Mouse (Mus musculus): ENCODE results near the gene Rbfox2. TPM values are rescaled to one million over a fixed set of nuclear protein-coding genes. Genes with fewer than 3 reads are reported as not detected.

The Rbfox2 gene
- polyA plus RNA-seq, 1 experiment from 2014 or later = 87.6 TPM

GRCm38 (mm10) chr15:77102685-77103084 is 204.1 kb downstream of the Rbfox2 start:
- H3K27ac ChIP-seq (ENCODE audit: poor library complexity, severe bottlenecking) = no peak overlapping the region
- peaks cover 24% of the 10 kb centered on the region for H3K4me1 ChIP-seq (replicated peaks)
- no peak overlapping the region for H3K4me3 ChIP-seq
- no peak overlapping the region for H3K9ac ChIP-seq
- WGBS = 86% methylated on average over 5 of the region's 5 CpGs
- no peaks in the 10 kb centered on the region for H3K9me3 ChIP-seq (replicated peaks)
- H3K27me3 ChIP-seq (replicated peaks) = no peaks in the 10 kb centered on the region
- H3K36me3 ChIP-seq = peaks cover 51% of the 10 kb centered on the region
- H3K4me2 ChIP-seq = no peak overlapping the region
- ATAC-seq (ENCODE audit: insufficient number of reproducible peaks, low FRiP score) = no peak

DNA sequence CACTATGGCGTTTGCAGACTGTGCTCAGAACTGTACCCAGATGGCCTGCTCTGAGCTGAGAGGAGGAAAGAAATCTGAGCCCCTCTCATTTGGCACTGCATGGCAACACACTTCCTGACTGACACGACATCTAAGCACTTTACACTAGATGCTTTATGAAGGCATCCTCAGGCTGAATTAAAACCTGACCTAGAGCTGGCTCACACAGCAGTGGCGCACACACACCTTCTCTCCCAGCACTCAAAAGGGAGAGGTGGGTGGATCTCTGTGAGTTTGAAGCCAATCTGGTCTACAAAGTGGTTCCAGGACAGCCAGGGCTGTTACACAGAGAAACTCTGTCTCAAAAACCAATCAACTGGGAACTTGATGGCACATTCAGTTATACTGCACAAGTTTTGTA is 207.0 kb downstream of the Rbfox2 start:
- WGBS = 59% methylated on average over 3 of the region's 3 CpGs
- H3K36me3 ChIP-seq = peaks cover 65% of the 10 kb centered on the region
- no peak for ATAC-seq (ENCODE audit: insufficient number of reproducible peaks, low FRiP score)

GRCm38 (mm10) chr15:77097358-77097757 is 209.4 kb downstream of the Rbfox2 start:
- no peak for ATAC-seq (ENCODE audit: insufficient number of reproducible peaks, low FRiP score)
- Histone ChIP-seq H3K4me1 (replicated peaks) (peaks cover 6% of the 10 kb centered on the region; the same call in 1 of the 2 replicates), H3K4me2 (no peak overlapping the region), H3K27ac (ENCODE audit: poor library complexity, severe bottlenecking) (no peak overlapping the region), H3K27me3 (replicated peaks) (no peaks in the 10 kb centered on the region), H3K9ac (no peak overlapping the region), H3K4me3 (no peak overlapping the region), H3K9me3 (replicated peaks) (no peaks in the 10 kb centered on the region), H3K36me3 (peaks cover 77% of the 10 kb centered on the region)
- 85% methylated on average over 6 of the region's 6 CpGs for WGBS

More for the DNA sequence above, 207.0 kb downstream of the Rbfox2 start:
- H3K9ac ChIP-seq = no peak overlapping the region
- peaks cover 9% of the 10 kb centered on the region; the same call in 1 of the 2 replicates for H3K4me1 ChIP-seq (replicated peaks)
- H3K9me3 ChIP-seq (replicated peaks) = no peaks in the 10 kb centered on the region
- no peaks in the 10 kb centered on the region for H3K27me3 ChIP-seq (replicated peaks)
- no peak overlapping the region for H3K4me3 ChIP-seq
- no peak overlapping the region for H3K27ac ChIP-seq (ENCODE audit: poor library complexity, severe bottlenecking)
- no peak overlapping the region for H3K4me2 ChIP-seq

- H3K36me3 ChIP-seq = peaks cover 73% of the 10 kb centered on the region
- peaks cover 23% of the 10 kb centered on the region for H3K4me1 ChIP-seq (replicated peaks)
- H3K4me2 ChIP-seq = no peak overlapping the region
- no peak overlapping the region for H3K27ac ChIP-seq (ENCODE audit: poor library complexity, severe bottlenecking)
- no peaks in the 10 kb centered on the region for H3K27me3 ChIP-seq (replicated peaks)
- no peaks in the 10 kb centered on the region for H3K9me3 ChIP-seq (replicated peaks)
- no peak overlapping the region for H3K9ac ChIP-seq
- H3K4me3 ChIP-seq = no peak overlapping the region
- WGBS = 93% methylated on average over 1 of the region's 1 CpGs
- ATAC-seq (ENCODE audit: insufficient number of reproducible peaks, low FRiP score) = no peak
These were observed 211.6 kb downstream of the Rbfox2 start for GRCm38 (mm10) chr15:77095216-77095615.

DNA sequence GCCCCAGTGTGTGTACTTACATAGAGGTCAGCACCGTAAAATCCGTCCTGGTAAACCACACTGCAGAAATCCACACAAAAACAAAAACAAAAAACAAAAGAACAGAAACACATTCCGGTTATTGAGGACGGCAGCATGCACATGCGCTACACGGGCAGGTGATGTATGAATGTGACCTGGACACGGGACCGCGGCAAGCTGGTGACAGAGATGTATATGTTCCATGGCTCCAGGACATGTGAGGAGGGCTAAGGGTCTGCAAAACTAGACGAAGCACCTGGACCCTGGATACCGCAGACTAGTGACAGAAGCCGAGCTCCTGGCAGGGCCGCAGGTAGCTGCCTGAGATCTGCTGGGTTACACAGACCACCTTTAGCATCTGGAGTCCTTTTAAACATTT is 212.4 kb downstream of the Rbfox2 start:
- Histone ChIP-seq H3K27me3 (replicated peaks) (no peaks in the 10 kb centered on the region), H3K4me3 (no peak overlapping the region), H3K4me1 (replicated peaks) (peaks cover 28% of the 10 kb centered on the region), H3K27ac (ENCODE audit: poor library complexity, severe bottlenecking) (no peak overlapping the region), H3K9me3 (replicated peaks) (no peaks in the 10 kb centered on the region), H3K4me2 (no peak overlapping the region), H3K9ac (no peak overlapping the region), H3K36me3 (peaks cover 71% of the 10 kb centered on the region)
- ATAC-seq (ENCODE audit: insufficient number of reproducible peaks, low FRiP score) = no peak
- WGBS = 95% methylated on average over 13 of the region's 13 CpGs

DNA sequence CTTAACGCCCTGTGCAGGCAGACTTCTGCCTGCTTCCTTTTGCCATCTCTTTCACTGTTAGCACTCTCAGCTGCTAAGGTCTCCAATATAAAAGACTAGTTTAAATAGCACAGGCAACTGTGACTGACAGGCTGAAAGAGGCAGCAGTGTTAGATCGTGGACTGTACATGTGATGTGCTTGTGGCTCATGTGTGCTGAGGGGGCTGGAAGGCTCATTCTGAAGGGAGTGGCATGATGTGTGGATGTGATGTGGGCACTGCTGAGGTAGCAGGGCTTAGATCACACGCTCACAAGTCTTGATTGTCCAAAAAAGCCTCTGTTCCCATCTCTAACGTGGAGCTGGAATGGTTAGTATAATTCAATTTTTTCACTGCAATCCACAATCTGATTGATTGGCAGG is 215.4 kb downstream of the Rbfox2 start:
- no peak overlapping the region for H3K4me3 ChIP-seq
- no peak overlapping the region for H3K9ac ChIP-seq
- no peak for ATAC-seq (ENCODE audit: insufficient number of reproducible peaks, low FRiP score)
- peaks cover 36% of the 10 kb centered on the region for H3K4me1 ChIP-seq (replicated peaks)
- 73% methylated on average over 4 of the region's 4 CpGs for WGBS
- peaks cover 68% of the 10 kb centered on the region for H3K36me3 ChIP-seq
- no peaks in the 10 kb centered on the region for H3K27me3 ChIP-seq (replicated peaks)
- H3K27ac ChIP-seq (ENCODE audit: poor library complexity, severe bottlenecking) = 0 out of 2 replicates have a peak overlapping the region, but pooled peaks have one; percentile 13
- no peaks in the 10 kb centered on the region for H3K9me3 ChIP-seq (replicated peaks)
- no peak overlapping the region for H3K4me2 ChIP-seq

- Histone ChIP-seq H3K27me3 (replicated peaks) (no peaks in the 10 kb centered on the region), H3K9ac (no peak overlapping the region), H3K4me3 (no peak overlapping the region), H3K27ac (ENCODE audit: poor library complexity, severe bottlenecking) (no peak overlapping the region), H3K9me3 (replicated peaks) (no peaks in the 10 kb centered on the region), H3K36me3 (peaks cover 66% of the 10 kb centered on the region), H3K4me2 (no peak overlapping the region), H3K4me1 (replicated peaks) (peaks cover 43% of the 10 kb centered on the region)
- no peak for ATAC-seq (ENCODE audit: insufficient number of reproducible peaks, low FRiP score)
- 60% methylated on average over 5 of the region's 5 CpGs for WGBS
These were observed 216.3 kb downstream of the Rbfox2 start for GRCm38 (mm10) chr15:77090531-77090930.

- no peaks in the 10 kb centered on the region for H3K9me3 ChIP-seq (replicated peaks)
- H3K4me2 ChIP-seq = no peak overlapping the region
- no peak overlapping the region for H3K9ac ChIP-seq
- peaks cover 70% of the 10 kb centered on the region for H3K36me3 ChIP-seq
- WGBS = 59% methylated on average over 11 of the region's 11 CpGs
- H3K27ac ChIP-seq (ENCODE audit: poor library complexity, severe bottlenecking) = no peak overlapping the region
- H3K4me3 ChIP-seq = no peak overlapping the region
- ATAC-seq (ENCODE audit: insufficient number of reproducible peaks, low FRiP score) = no peak
- H3K4me1 ChIP-seq (replicated peaks) = peaks cover 46% of the 10 kb centered on the region
- no peaks in the 10 kb centered on the region for H3K27me3 ChIP-seq (replicated peaks)
These were observed 217.6 kb downstream of the Rbfox2 start for GRCm38 (mm10) chr15:77089249-77089648.

DNA sequence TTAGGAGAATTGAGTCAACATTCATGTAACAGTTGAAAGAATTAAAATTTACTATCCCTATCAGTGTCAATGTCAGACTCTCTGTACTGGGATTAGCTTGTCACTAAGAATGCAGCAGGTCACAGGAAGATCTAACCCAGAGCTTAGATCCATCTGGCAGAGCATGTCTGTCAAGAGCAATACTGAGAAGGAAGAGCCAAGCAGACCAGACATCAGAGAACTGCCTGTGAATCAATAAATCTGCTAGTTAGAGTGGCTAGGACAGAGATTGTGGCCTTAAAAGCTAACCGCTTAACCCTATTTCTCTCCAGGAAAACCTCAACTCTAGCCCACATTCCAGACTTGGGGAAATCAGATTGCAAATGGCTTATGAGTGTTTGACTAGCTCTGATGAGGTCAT is 220.3 kb downstream of the Rbfox2 start:
- no peak for ATAC-seq (ENCODE audit: insufficient number of reproducible peaks, low FRiP score)
- H3K27me3 ChIP-seq (replicated peaks) = no peaks in the 10 kb centered on the region
- peak overlapping the region; percentile 74 for H3K27ac ChIP-seq (ENCODE audit: poor library complexity, severe bottlenecking)
- H3K4me2 ChIP-seq = no peak overlapping the region
- no peak overlapping the region for H3K4me3 ChIP-seq
- peaks cover 38% of the 10 kb centered on the region for H3K4me1 ChIP-seq (replicated peaks)
- peaks cover 72% of the 10 kb centered on the region for H3K36me3 ChIP-seq
- H3K9me3 ChIP-seq (replicated peaks) = no peaks in the 10 kb centered on the region
- 90% methylated on average over 1 of the region's 1 CpGs for WGBS
- H3K9ac ChIP-seq = no peak overlapping the region

GRCm38 (mm10) chr15:77085818-77086217 is 221.0 kb downstream of the Rbfox2 start:
- Histone ChIP-seq H3K36me3 (peaks cover 74% of the 10 kb centered on the region), H3K27ac (ENCODE audit: poor library complexity, severe bottlenecking) (peak overlapping the region; percentile 89), H3K4me3 (no peak overlapping the region), H3K4me2 (0 out of 2 replicates have a peak overlapping the region, but pooled peaks have one; percentile 5), H3K4me1 (replicated peaks) (peaks cover 33% of the 10 kb centered on the region), H3K27me3 (replicated peaks) (no peaks in the 10 kb centered on the region), H3K9ac (no peak overlapping the region), H3K9me3 (replicated peaks) (no peaks in the 10 kb centered on the region)
- WGBS = 27% methylated on average over 7 of the region's 7 CpGs
- peak; percentile 18; the same call in 1 of the 2 replicates for ATAC-seq (ENCODE audit: insufficient number of reproducible peaks, low FRiP score)

DNA sequence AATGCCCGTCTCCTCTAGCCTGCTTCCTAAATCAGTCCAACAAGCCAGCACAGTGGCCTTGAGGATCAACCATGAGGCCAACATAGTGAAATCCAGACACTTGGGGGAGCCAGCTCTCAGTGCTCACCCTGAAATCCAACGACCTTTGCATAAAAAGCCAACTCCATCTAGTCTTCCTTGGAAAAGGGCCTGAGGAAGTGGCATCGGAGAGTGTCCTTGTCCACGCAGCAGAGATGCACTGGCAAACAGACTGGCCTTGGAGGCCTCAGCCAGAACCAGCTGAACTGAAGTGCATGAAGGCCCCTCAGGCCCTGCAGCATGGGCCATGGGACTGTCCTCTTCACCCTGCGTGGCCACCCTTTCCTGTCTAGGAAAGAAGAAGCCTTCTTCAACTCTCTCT is 225.3 kb downstream of the Rbfox2 start:
- Histone ChIP-seq H3K27me3 (replicated peaks) (no peaks in the 10 kb centered on the region), H3K9me3 (replicated peaks) (no peaks in the 10 kb centered on the region), H3K4me1 (replicated peaks) (peaks cover 14% of the 10 kb centered on the region), H3K36me3 (peaks cover 87% of the 10 kb centered on the region), H3K9ac (no peak overlapping the region), H3K4me2 (no peak overlapping the region), H3K4me3 (no peak overlapping the region), H3K27ac (ENCODE audit: poor library complexity, severe bottlenecking) (no peak overlapping the region)
- ATAC-seq (ENCODE audit: insufficient number of reproducible peaks, low FRiP score) = no peak
- WGBS = 73% methylated on average over 5 of the region's 5 CpGs

- Histone ChIP-seq H3K4me3 (no peak overlapping the region), H3K36me3 (peaks cover 90% of the 10 kb centered on the region), H3K4me2 (no peak overlapping the region), H3K9ac (no peak overlapping the region), H3K4me1 (replicated peaks) (peaks cover 10% of the 10 kb centered on the region), H3K27me3 (replicated peaks) (no peaks in the 10 kb centered on the region), H3K27ac (ENCODE audit: poor library complexity, severe bottlenecking) (no peak overlapping the region), H3K9me3 (replicated peaks) (no peaks in the 10 kb centered on the region)
- WGBS = 81% methylated on average over 14 of the region's 14 CpGs
- no peak for ATAC-seq (ENCODE audit: insufficient number of reproducible peaks, low FRiP score)
These were observed 226.0 kb downstream of the Rbfox2 start for GRCm38 (mm10) chr15:77080684-77081254.
